Mouse (Mus musculus): ENCODE results near the gene F12. TPM values are rescaled to one million over a fixed set of nuclear protein-coding genes. Genes with fewer than 3 reads are reported as not detected.

Gene F12
- polyA plus RNA-seq, 1 experiment, result not detected

- Histone ChIP-seq H3K4me1 (ENCODE audit: control insufficient read depth, insufficient read depth, low read length) (peaks cover 4% of the 10 kb centered on the region; the same call in 1 of the 2 replicates), H3K4me3 (ENCODE audit: insufficient read depth, low read length) (no peak overlapping the region), H3K27ac (ENCODE audit: insufficient read depth, low read depth, low read length) (no peak overlapping the region)
- TF ChIP-seq CTCF (IDR thresholded peaks at IDR 0.05; ENCODE audit: low read depth, low read length) (no peak), POLR2A (IDR thresholded peaks at IDR 0.05; ENCODE audit: borderline replicate concordance, low read depth, low read length) (no peak)
Observed at GRCm38 (mm10) chr13:55470372-55470771, 43.8 kb upstream of the F12 start.

- H3K4me3 ChIP-seq (ENCODE audit: insufficient read depth, low read length), result no peak overlapping the region
- TF ChIP-seq POLR2A (IDR thresholded peaks at IDR 0.05; ENCODE audit: borderline replicate concordance, low read depth, low read length) (no peak), CTCF (IDR thresholded peaks at IDR 0.05; ENCODE audit: low read depth, low read length) (no peak)
- H3K4me1 ChIP-seq (ENCODE audit: control insufficient read depth, insufficient read depth, low read length), result peaks cover 5% of the 10 kb centered on the region; the same call in 1 of the 2 replicates
- H3K27ac ChIP-seq (ENCODE audit: insufficient read depth, low read depth, low read length), result no peak overlapping the region
Observed at GRCm38 (mm10) chr13:55468851-55469560, 42.4 kb upstream of the F12 start.

- TF ChIP-seq POLR2A (IDR thresholded peaks at IDR 0.05; ENCODE audit: borderline replicate concordance, low read depth, low read length) (no peak), CTCF (IDR thresholded peaks at IDR 0.05; ENCODE audit: low read depth, low read length) (no peak)
- Histone ChIP-seq H3K4me3 (ENCODE audit: insufficient read depth, low read length) (no peak overlapping the region), H3K4me1 (ENCODE audit: control insufficient read depth, insufficient read depth, low read length) (peaks cover 5% of the 10 kb centered on the region; the same call in 1 of the 2 replicates), H3K27ac (ENCODE audit: insufficient read depth, low read depth, low read length) (no peak overlapping the region)
Observed at GRCm38 (mm10) chr13:55465830-55466440, 39.3 kb upstream of the F12 start.

- Histone ChIP-seq H3K4me3 (ENCODE audit: insufficient read depth, low read length) (no peak overlapping the region), H3K27ac (ENCODE audit: insufficient read depth, low read depth, low read length) (no peak overlapping the region), H3K4me1 (ENCODE audit: control insufficient read depth, insufficient read depth, low read length) (peaks cover 5% of the 10 kb centered on the region; the same call in 1 of the 2 replicates)
- TF ChIP-seq POLR2A (IDR thresholded peaks at IDR 0.05; ENCODE audit: borderline replicate concordance, low read depth, low read length) (no peak), CTCF (IDR thresholded peaks at IDR 0.05; ENCODE audit: low read depth, low read length) (no peak)
Observed at GRCm38 (mm10) chr13:55465184-55465583, 38.6 kb upstream of the F12 start.

GRCm38 (mm10) chr13:55464027-55464884 is 37.7 kb upstream of the F12 start, which contains the start of gene Prr7:
Gene Prr7, plus strand, starts transcription at chr13:55464267.
- Histone ChIP-seq H3K27ac (ENCODE audit: insufficient read depth, low read depth, low read length) (no peak within 1 kb of the TSS), H3K4me1 (ENCODE audit: control insufficient read depth, insufficient read depth, low read length) (peaks cover 5% of the 10 kb centered on the region; the same call in 1 of the 2 replicates), H3K4me3 (ENCODE audit: insufficient read depth, low read length) (peak within 1 kb of the TSS; percentile 49)
- TF ChIP-seq CTCF (IDR thresholded peaks at IDR 0.05; ENCODE audit: low read depth, low read length) (no peak), POLR2A (IDR thresholded peaks at IDR 0.05; ENCODE audit: borderline replicate concordance, low read depth, low read length) (no peak)

GRCm38 (mm10) chr13:55463399-55464026 is 36.9 kb upstream of the F12 start:
- Histone ChIP-seq H3K27ac (ENCODE audit: insufficient read depth, low read depth, low read length) (no peak overlapping the region), H3K4me3 (ENCODE audit: insufficient read depth, low read length) (peak overlapping the region; percentile 49; the same call in 1 of the 2 replicates), H3K4me1 (ENCODE audit: control insufficient read depth, insufficient read depth, low read length) (peaks cover 5% of the 10 kb centered on the region; the same call in 1 of the 2 replicates)
- TF ChIP-seq POLR2A (IDR thresholded peaks at IDR 0.05; ENCODE audit: borderline replicate concordance, low read depth, low read length) (no peak), CTCF (IDR thresholded peaks at IDR 0.05; ENCODE audit: low read depth, low read length) (no peak)

- no peak for TF ChIP-seq CTCF (IDR thresholded peaks at IDR 0.05; ENCODE audit: low read depth, low read length)
- no peak for TF ChIP-seq POLR2A (IDR thresholded peaks at IDR 0.05; ENCODE audit: borderline replicate concordance, low read depth, low read length)
- H3K27ac ChIP-seq (ENCODE audit: insufficient read depth, low read depth, low read length), result no peak overlapping the region
- no peak overlapping the region for H3K4me3 ChIP-seq (ENCODE audit: insufficient read depth, low read length)
- peaks cover 5% of the 10 kb centered on the region; the same call in 1 of the 2 replicates for H3K4me1 ChIP-seq (ENCODE audit: control insufficient read depth, insufficient read depth, low read length)
Observed at GRCm38 (mm10) chr13:55462965-55463364, 36.4 kb upstream of the F12 start.

- TF ChIP-seq POLR2A (IDR thresholded peaks at IDR 0.05; ENCODE audit: borderline replicate concordance, low read depth, low read length), result no peak
- TF ChIP-seq CTCF (IDR thresholded peaks at IDR 0.05; ENCODE audit: low read depth, low read length), result no peak
- Histone ChIP-seq H3K4me1 (ENCODE audit: control insufficient read depth, insufficient read depth, low read length) (peaks cover 7% of the 10 kb centered on the region), H3K27ac (ENCODE audit: insufficient read depth, low read depth, low read length) (no peak overlapping the region), H3K4me3 (ENCODE audit: insufficient read depth, low read length) (no peak overlapping the region)
Observed at GRCm38 (mm10) chr13:55451785-55452549, 25.4 kb upstream of the F12 start.
